Mouse (Mus musculus): Measurements from ENCODE around the gene 1700016K19Rik. TPM values are rescaled to one million over a fixed set of nuclear protein-coding genes. Genes with fewer than 3 reads are reported as not detected.

1700016K19Rik gene
- polyA plus RNA-seq, 1 experiment from 2014 or later = 0.19 TPM

GRCm38 (mm10) chr11:76033359-76033758, 33.6 kb downstream of the 1700016K19Rik start:
- ATAC-seq (no peak), DNase-seq (ENCODE audit: low read depth, low spot score) (no peak)
- in situ Hi-C loops (cut with MboI; ENCODE audit: low pct_unique_long_range_greater_than_20kb) = no loop called here
- CTCF ChIA-PET = no interaction called here
- peaks cover 5% of the 10 kb centered on the region for H3K27me3 ChIP-seq
- no peak for TF ChIP-seq CTCF (IDR thresholded peaks at IDR 0.05)
- POLR2A ChIA-PET = no interaction called here

DNA sequence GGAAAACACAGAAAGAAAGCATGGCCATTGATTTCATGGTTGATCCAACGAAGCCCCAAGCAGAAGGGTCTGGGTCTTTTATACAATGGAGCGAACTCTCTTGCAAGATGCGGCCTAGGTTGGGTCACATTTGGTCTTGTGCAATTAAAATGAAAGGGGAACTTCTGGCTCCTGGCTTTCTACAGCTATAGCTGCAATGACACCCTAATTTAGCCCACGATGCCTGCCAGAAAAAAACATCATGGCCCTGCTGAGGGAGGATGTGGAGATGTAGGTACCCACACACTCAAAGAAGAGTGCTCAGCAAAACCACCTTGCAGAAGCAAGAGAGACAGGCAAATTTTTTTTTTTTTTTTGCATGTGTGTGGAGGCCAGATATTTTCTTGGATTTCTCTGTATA, 34.1 kb downstream of the 1700016K19Rik start:
- CTCF ChIA-PET = no interaction called here
- DNase-seq (ENCODE audit: low read depth, low spot score) (no peak), ATAC-seq (no peak)
- H3K27me3 ChIP-seq = peaks cover 5% of the 10 kb centered on the region
- in situ Hi-C loops (cut with MboI; ENCODE audit: low pct_unique_long_range_greater_than_20kb) = no loop called here
- no peak for TF ChIP-seq CTCF (IDR thresholded peaks at IDR 0.05)
- POLR2A ChIA-PET = no interaction called here

- TF ChIP-seq CTCF (IDR thresholded peaks at IDR 0.05) = no peak
- in situ Hi-C loops (cut with MboI; ENCODE audit: low pct_unique_long_range_greater_than_20kb) = no loop called here
- CTCF ChIA-PET = interaction anchor here (1.5 kb wide), 1 partner anchor 10 kb away, joined by 4 read pairs; no protein-coding TSS in a partner anchor
- POLR2A ChIA-PET = no interaction called here
- H3K27me3 ChIP-seq = peaks cover 5% of the 10 kb centered on the region
- ATAC-seq (no peak), DNase-seq (ENCODE audit: low read depth, low spot score) (no peak)
These were observed 35.5 kb downstream of the 1700016K19Rik start for GRCm38 (mm10) chr11:76035182-76035581.

DNA sequence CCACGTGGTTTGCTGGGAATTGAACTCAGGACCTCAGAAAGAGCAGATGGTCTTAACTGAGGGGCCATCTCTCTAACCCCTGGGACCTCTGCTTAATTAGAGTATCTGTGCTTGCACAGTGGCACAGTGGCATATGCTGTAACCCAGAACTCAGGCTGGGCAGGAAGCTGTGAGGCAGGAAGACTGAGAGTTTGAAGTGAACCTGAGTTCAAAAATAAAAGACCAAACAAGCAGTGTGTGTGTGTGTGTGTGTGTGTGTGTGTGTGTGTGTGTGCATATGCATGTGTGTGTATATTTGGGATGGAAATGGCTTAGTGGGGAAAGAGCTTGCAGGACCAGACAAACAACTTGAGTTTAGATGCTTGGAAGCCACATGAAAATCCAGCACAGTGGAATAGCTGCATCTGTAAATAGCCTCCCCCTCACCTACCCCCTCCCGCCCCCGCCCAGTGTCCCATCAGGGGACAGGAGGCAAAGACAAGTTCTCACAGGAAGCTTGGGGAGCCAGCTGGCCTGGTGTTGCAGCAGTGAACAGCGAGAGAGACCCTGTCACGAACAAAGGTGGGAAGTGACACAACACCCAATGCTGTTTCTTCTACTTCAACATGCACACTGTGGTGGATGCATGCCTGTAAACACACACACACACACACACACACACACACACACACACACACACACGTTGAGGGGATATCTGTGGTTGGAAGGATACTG, 38.0 kb downstream of the 1700016K19Rik start:
- in situ Hi-C loops (cut with MboI; ENCODE audit: low pct_unique_long_range_greater_than_20kb) = no loop called here
- no peak for DNase-seq (ENCODE audit: low read depth, low spot score)
- H3K27me3 ChIP-seq = no peaks in the 10 kb centered on the region
- ChIA-PET POLR2A (interaction anchor here (0.6 kb wide), 1 partner anchor 34 kb away, joined by 4 read pairs; no protein-coding TSS in a partner anchor), CTCF (no interaction called here)
- no peak for ATAC-seq
- no peak for TF ChIP-seq CTCF (IDR thresholded peaks at IDR 0.05)

DNA sequence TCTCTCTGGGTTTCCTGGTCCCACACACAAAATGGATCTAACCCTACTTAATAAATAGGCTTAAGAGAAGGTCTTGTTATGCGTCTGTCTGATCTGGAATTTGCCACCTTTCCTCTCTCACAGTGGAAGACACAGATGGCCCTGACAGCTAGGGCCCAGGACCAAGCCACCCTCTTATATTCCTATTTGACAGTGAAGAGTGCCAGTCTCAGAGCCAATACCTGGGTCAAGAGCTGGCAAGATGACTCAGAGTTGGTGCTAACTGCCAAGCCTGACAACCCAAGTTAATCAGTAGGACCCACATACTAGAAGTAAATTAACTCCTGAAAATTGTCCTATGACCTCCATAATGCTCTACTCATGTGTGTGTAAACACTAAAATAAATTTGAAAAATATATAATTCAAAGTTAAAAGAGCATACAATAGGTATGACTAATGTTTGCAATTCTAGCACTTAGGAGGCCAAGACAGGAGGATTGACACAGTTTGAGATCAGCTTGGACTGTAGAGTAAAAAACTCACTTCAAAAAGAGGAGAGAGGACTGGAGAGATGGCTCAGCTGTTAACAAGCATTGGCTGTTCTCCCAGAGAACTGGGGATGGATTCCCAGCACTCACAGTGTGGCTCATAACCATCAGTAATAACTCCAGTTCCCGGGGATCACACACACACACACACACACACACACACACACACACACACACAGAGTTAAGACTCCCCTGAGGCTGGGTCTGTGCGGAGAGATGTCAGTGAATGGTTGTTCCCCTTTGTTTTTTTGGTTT, 39.8 kb downstream of the 1700016K19Rik start:
- ATAC-seq (no peak), DNase-seq (ENCODE audit: low read depth, low spot score) (no peak)
- TF ChIP-seq CTCF (IDR thresholded peaks at IDR 0.05) = no peak
- no peaks in the 10 kb centered on the region for H3K27me3 ChIP-seq
- CTCF ChIA-PET = no interaction called here
- in situ Hi-C loops (cut with MboI; ENCODE audit: low pct_unique_long_range_greater_than_20kb) = no loop called here
- POLR2A ChIA-PET = no interaction called here

GRCm38 (mm10) chr11:76040106-76040505, 40.4 kb downstream of the 1700016K19Rik start:
- no peaks in the 10 kb centered on the region for H3K27me3 ChIP-seq
- no peak for TF ChIP-seq CTCF (IDR thresholded peaks at IDR 0.05)
- DNase-seq (ENCODE audit: low read depth, low spot score) (no peak), ATAC-seq (no peak)
- ChIA-PET CTCF (interaction anchor here (1.6 kb wide), 1 partner anchor 75 kb away, joined by 3 read pairs; no protein-coding TSS in a partner anchor), POLR2A (no interaction called here)
- in situ Hi-C loops (cut with MboI; ENCODE audit: low pct_unique_long_range_greater_than_20kb) = no loop called here

DNA sequence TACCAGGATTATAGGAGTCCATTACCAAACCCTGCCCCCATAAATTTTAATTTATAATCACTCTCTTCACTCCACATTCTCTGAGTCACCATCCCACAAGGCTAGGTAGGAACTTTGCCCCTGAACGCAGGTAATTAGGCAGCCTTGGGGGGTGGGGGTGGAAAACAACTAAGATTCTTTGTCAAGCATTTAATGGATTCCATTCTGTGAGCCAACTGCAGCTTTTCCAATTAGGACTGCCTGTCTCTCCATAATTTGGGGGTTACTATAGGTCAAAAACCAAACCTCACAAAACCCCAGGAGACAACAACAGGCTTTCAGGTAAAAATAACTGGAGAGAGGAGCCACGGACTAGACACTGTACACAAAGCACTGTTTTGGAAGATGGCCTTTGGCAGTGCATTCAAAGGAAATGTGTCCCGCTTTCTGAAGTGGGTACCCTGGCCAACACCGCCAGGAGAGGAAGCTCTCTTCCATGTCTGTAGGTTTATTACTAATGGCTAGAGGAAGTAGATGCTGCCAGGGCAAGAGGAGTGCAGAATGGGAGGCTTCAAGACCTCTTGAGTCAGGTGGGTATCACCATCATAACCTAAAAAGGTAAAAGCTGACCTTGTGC, 41.2 kb downstream of the 1700016K19Rik start:
- TF ChIP-seq CTCF (IDR thresholded peaks at IDR 0.05) = no peak
- ChIA-PET POLR2A (interaction anchor here (0.6 kb wide), 1 partner anchor 279 kb away, joined by 3 read pairs; no protein-coding TSS in a partner anchor), CTCF (interaction anchor here (1.6 kb wide), 1 partner anchor 74 kb away, joined by 3 read pairs; no protein-coding TSS in a partner anchor)
- in situ Hi-C loops (cut with MboI; ENCODE audit: low pct_unique_long_range_greater_than_20kb) = no loop called here
- ATAC-seq (no peak), DNase-seq (ENCODE audit: low read depth, low spot score) (no peak)
- H3K27me3 ChIP-seq = no peaks in the 10 kb centered on the region

GRCm38 (mm10) chr11:76042041-76042638, 42.4 kb downstream of the 1700016K19Rik start:
- ChIA-PET POLR2A (no interaction called here), CTCF (interaction anchor here (0.8 kb wide), 1 partner anchor 713 kb away, joined by 3 read pairs; no protein-coding TSS in a partner anchor)
- DNase-seq (ENCODE audit: low read depth, low spot score) = no peak
- no peak for TF ChIP-seq CTCF (IDR thresholded peaks at IDR 0.05)
- ATAC-seq = no peak
- in situ Hi-C loops (cut with MboI; ENCODE audit: low pct_unique_long_range_greater_than_20kb) = no loop called here
- no peaks in the 10 kb centered on the region for H3K27me3 ChIP-seq

DNA sequence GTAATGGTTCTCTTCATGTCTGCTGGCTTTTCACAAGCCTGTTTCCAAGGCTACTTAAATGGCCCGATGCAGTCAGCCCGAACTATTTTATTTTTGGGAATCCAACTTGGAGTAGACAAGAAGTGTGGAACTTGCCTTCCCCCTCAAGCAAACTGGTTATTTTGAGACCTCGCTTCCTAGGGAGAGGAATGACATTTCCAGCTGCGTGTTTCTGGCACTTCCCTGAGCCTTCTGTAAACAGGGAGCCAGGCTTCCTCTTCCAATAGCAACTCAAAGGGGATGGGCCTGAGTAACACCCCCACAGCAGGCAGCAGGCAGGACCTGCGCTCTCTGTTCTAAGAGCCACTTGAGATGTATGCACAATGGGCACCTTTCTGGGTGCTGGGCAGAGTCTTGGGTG, 43.2 kb downstream of the 1700016K19Rik start:
- H3K27me3 ChIP-seq = no peaks in the 10 kb centered on the region
- POLR2A ChIA-PET = no interaction called here
- in situ Hi-C loops (cut with MboI; ENCODE audit: low pct_unique_long_range_greater_than_20kb) = no loop called here
- ATAC-seq (no peak), DNase-seq (ENCODE audit: low read depth, low spot score) (no peak)
- TF ChIP-seq CTCF (IDR thresholded peaks at IDR 0.05) = no peak
- CTCF ChIA-PET = no interaction called here

DNA sequence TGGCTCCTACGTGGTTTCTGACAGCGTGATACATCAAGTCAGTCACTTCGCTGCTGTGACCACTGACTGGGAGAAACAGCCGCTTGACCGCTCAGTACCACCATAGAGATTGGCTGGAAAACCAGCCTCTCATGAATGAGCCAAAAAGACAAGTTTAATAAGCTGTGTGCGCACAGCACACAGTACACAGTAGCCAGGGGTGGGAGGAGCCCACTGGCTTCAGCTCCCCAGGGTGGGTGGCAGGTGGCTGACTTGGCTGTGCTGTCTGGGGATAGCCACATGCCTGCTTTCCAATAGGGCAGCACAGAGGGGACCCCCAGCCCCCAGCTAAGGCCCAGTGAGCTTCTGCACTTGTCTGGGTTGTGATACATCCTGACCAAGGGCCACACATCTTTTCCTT, 44.8 kb downstream of the 1700016K19Rik start:
- in situ Hi-C loops (cut with MboI; ENCODE audit: low pct_unique_long_range_greater_than_20kb) = no loop called here
- CTCF ChIA-PET = no interaction called here
- TF ChIP-seq CTCF (IDR thresholded peaks at IDR 0.05) = no peak

More for the DNA sequence above, 44.8 kb downstream of the 1700016K19Rik start:
- H3K27me3 ChIP-seq = no peaks in the 10 kb centered on the region
- POLR2A ChIA-PET = interaction anchor here (1.3 kb wide), 1 partner anchor 16 kb away, joined by 4 read pairs; no protein-coding TSS in a partner anchor
- ATAC-seq (no peak), DNase-seq (ENCODE audit: low read depth, low spot score) (no peak)

Measured in Patski (cell line).